Mouse (Mus musculus) lung, adult 2 months (tissue): ENCODE data around the gene Mapk7.

Source experiments
- CTCF ChIP-seq: fragments of 200-500 bp; IDR thresholded peaks from 2 replicates; pipeline ENCODE4 v1.5.1; 2011; ENCODE audit warnings: mild to moderate bottlenecking, low read length, control low read depth; ENCODE audit not compliant: insufficient read depth
- POLR2A ChIP-seq: fragments of 200-500 bp; IDR thresholded peaks from 2 replicates; pipeline ENCODE4 v1.6.1; 2011; ENCODE audit warnings: low read depth, mild to moderate bottlenecking, control low read depth, low read length, borderline replicate concordance; ENCODE audit errors: extremely low read depth

DNA sequence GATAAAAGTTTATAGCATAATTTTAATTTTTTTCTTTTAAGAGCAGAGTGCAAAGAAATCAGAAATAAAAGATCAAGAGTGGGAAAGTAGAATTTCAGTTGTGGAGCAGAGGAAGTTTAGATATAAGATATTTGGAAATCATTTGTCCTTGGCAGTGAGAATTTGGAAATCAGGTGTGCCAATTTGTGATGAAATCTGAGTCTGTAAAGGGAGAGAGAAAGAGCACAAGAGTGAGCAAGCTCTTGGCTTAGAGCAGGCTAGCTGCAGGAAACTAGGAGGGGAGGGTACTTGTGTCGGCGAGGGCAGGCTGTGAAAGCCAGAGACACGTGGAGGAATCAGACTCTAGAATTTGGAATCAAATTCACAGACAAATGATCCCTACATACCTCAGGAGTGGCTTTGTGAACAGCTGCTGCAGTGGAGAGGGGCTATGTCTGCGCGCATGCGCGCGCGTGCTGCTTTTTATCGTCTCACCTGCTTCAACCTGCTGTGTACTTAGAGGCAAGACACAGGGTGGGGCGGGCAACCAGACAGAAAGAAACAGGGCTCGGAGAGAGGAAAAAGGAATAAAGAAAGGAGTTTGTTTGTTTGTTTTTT lies 17.3 kb downstream of the Mapk7 start:
- no peak for TF ChIP-seq CTCF
- no peak for TF ChIP-seq POLR2A
